15 mouse cellular contexts compared by ENCODE assay signal in the genomic region with DNA sequence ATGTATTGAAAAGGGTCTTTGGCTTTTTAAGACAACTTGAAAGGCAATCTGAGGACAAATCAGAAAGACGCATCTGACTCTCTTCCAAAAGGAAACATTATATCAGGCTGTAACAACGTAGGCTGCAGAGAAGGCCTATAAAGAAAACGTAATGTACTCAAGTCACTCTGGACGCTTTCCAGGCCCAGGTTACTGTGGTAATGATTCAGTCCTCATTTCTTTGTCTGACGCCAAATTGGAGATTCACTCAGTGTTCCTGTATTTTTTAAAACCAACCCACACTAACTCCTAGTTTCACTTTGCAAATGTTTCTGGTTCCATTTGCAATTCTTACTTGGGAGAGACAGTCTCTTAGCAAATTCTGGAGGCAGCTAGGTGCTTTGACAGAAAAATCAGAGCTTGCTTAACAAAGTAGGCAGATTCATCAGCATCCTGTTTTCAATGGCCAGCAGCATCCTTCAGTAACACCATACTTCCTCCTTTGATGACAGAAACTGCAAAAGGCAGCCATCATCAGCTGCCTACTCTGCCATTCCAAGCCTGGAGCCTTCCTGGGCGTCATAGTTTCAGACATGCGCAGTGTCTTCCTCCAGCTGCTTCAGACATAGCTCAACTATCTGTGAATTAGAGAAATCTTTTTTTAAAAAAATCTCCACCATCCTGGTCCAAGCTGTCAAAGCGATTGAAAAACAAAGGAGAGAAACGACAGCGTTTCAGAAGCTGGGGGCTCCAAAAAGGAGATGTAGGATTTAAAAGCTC.
DNase-seq lines count a peak whose midpoint lies in the region; ATAC-seq and TF ChIP-seq lines count a peak whose summit lies in the region.
"Had no signal": no experiment of that assay in that cellular context is flagged by ENCODE, and none has a peak within 500 bp of the region (broad histone marks: within the 10 kb centered on the region; RNA-seq: fewer than 3 reads in every experiment).

No protein-coding gene starts in this region.

- DNase-seq in testis, postnatal 14 days (ENCODE audit: low spot score), result peak; percentile 31
- DNase-seq in testis, postnatal 10 days (ENCODE audit: low spot score), result no peak
- peak; percentile 47 to 53 for DNase-seq in layer of hippocampus, adult 2 months (ENCODE audit: low spot score in 2 of 2)
- peak; percentile 68 to 77 for DNase-seq in left cerebral cortex, postnatal 14 days (ENCODE audit: low spot score in 2 of 2)
- peak; percentile 30 for DNase-seq in skeletal muscle tissue, adult 2 months (ENCODE audit: low read depth, low spot score)
- no peak for DNase-seq in kidney, postnatal 4 days
- DNase-seq in adrenal gland, adult 2 months, result no peak
- DNase-seq: cerebellum, postnatal 14 days; kidney, adult 8-10 months; thymus, adult 2 months had no signal

- no peak for ATAC-seq in erythroid progenitor cell, adult 5-6 weeks (replicated peaks; ENCODE audit: low FRiP score, poor library complexity, severe bottlenecking)
- ATAC-seq: lung, postnatal 0 days had no signal

- H3K27ac ChIP-seq in layer of hippocampus, adult 2 months, result peak overlapping the region; percentile 85
- H3K27ac ChIP-seq: embryonic facial prominence, embryonic 15.5 days; hindbrain, embryonic 10.5 days; midbrain, embryonic 12.5 days had no signal

- intact Hi-C loops in left cerebral cortex, postnatal 14 days (cut with DNase I), result no loop called here

- TF ChIP-seq CTCF in layer of hippocampus, adult 2 months (conservative IDR thresholded peaks at IDR 0.05), result no peak

- no peak overlapping the region for H3K4me3 ChIP-seq in layer of hippocampus, adult 2 months
- H3K4me3 ChIP-seq: embryonic facial prominence, embryonic 15.5 days; hindbrain, embryonic 10.5 days; midbrain, embryonic 12.5 days had no signal

Comparison
In these comparisons a context has a peak if more than half of its experiments do, and no peak if none do; other contexts are left out.
1. DNase-seq: peak in testis, postnatal 14 days (single experiment), layer of hippocampus, adult 2 months (2 of 2), left cerebral cortex, postnatal 14 days (2 of 2) and skeletal muscle tissue, adult 2 months (single experiment); none in testis, postnatal 10 days (single experiment), kidney, postnatal 4 days (0 of 2) and adrenal gland, adult 2 months (single experiment).